Mouse (Mus musculus): ENCODE measurements around the gene Wdr26. TPM values are rescaled to one million over a fixed set of nuclear protein-coding genes. Genes with fewer than 3 reads are reported as not detected.

The Wdr26 gene
- polyA plus RNA-seq, 1 experiment: 17.8 TPM

- TF ChIP-seq GATA1 (IDR thresholded peaks at IDR 0.05; ENCODE audit: low read length): no peak
- Histone ChIP-seq H3K4me3 (replicated peaks) (peak overlapping the region; percentile 48), H3K9me3 (ENCODE audit: control insufficient read depth, low read length) (peaks cover 5% of the 10 kb centered on the region; the same call in 1 of the 2 replicates), H3K27me3 (ENCODE audit: control insufficient read depth) (no peaks in the 10 kb centered on the region), H3K4me1 (ENCODE audit: control insufficient read depth) (peaks cover 95% of the 10 kb centered on the region), H3K36me3 (ENCODE audit: control insufficient read depth) (peaks cover 82% of the 10 kb centered on the region)
Measured at GRCm38 (mm10) chr1:181231262-181231661, 19.5 kb upstream of the Wdr26 start.

- Histone ChIP-seq H3K4me3 (replicated peaks) (peak overlapping the region; percentile 48), H3K36me3 (ENCODE audit: control insufficient read depth) (peaks cover 84% of the 10 kb centered on the region), H3K4me1 (ENCODE audit: control insufficient read depth) (peaks cover 93% of the 10 kb centered on the region), H3K9me3 (ENCODE audit: control insufficient read depth, low read length) (peaks cover 5% of the 10 kb centered on the region; the same call in 1 of the 2 replicates), H3K27me3 (ENCODE audit: control insufficient read depth) (no peaks in the 10 kb centered on the region)
- no peak for TF ChIP-seq TAL1 (IDR thresholded peaks at IDR 0.05; ENCODE audit: low read length)
- no peak for TF ChIP-seq GATA1 (IDR thresholded peaks at IDR 0.05; ENCODE audit: low read length)
Measured at GRCm38 (mm10) chr1:181230731-181231148, 18.9 kb upstream of the Wdr26 start.

- H3K9me3 ChIP-seq (ENCODE audit: control insufficient read depth, low read length): peaks cover 5% of the 10 kb centered on the region; the same call in 1 of the 2 replicates
- H3K4me1 ChIP-seq (ENCODE audit: control insufficient read depth): peaks cover 80% of the 10 kb centered on the region
- H3K4me3 ChIP-seq (replicated peaks): no peak overlapping the region
- no peaks in the 10 kb centered on the region for H3K27me3 ChIP-seq (ENCODE audit: control insufficient read depth)
- TF ChIP-seq GATA1 (IDR thresholded peaks at IDR 0.05; ENCODE audit: low read length): no peak
- TF ChIP-seq TAL1 (IDR thresholded peaks at IDR 0.05; ENCODE audit: low read length): no peak
- H3K36me3 ChIP-seq (ENCODE audit: control insufficient read depth): peaks cover 89% of the 10 kb centered on the region
Measured at GRCm38 (mm10) chr1:181229046-181229445, 17.2 kb upstream of the Wdr26 start.

- Histone ChIP-seq H3K4me3 (replicated peaks) (no peak overlapping the region), H3K36me3 (ENCODE audit: control insufficient read depth) (peaks cover 86% of the 10 kb centered on the region), H3K9me3 (ENCODE audit: control insufficient read depth, low read length) (peaks cover 5% of the 10 kb centered on the region; the same call in 1 of the 2 replicates), H3K4me1 (ENCODE audit: control insufficient read depth) (peaks cover 75% of the 10 kb centered on the region), H3K27me3 (ENCODE audit: control insufficient read depth) (no peaks in the 10 kb centered on the region)
- TF ChIP-seq TAL1 (IDR thresholded peaks at IDR 0.05; ENCODE audit: low read length) (no peak), GATA1 (IDR thresholded peaks at IDR 0.05; ENCODE audit: low read length) (no peak)
Measured at GRCm38 (mm10) chr1:181228591-181228990, 16.8 kb upstream of the Wdr26 start.

GRCm38 (mm10) chr1:181227804-181228203 lies 16.0 kb upstream of the Wdr26 start:
- no peak for TF ChIP-seq TAL1 (IDR thresholded peaks at IDR 0.05; ENCODE audit: low read length)
- TF ChIP-seq GATA1 (IDR thresholded peaks at IDR 0.05; ENCODE audit: low read length): no peak
- no peak overlapping the region for H3K4me3 ChIP-seq (replicated peaks)
- peaks cover 71% of the 10 kb centered on the region for H3K4me1 ChIP-seq (ENCODE audit: control insufficient read depth)
- peaks cover 87% of the 10 kb centered on the region for H3K36me3 ChIP-seq (ENCODE audit: control insufficient read depth)
- peaks cover 5% of the 10 kb centered on the region; the same call in 1 of the 2 replicates for H3K9me3 ChIP-seq (ENCODE audit: control insufficient read depth, low read length)
- no peaks in the 10 kb centered on the region for H3K27me3 ChIP-seq (ENCODE audit: control insufficient read depth)

DNA sequence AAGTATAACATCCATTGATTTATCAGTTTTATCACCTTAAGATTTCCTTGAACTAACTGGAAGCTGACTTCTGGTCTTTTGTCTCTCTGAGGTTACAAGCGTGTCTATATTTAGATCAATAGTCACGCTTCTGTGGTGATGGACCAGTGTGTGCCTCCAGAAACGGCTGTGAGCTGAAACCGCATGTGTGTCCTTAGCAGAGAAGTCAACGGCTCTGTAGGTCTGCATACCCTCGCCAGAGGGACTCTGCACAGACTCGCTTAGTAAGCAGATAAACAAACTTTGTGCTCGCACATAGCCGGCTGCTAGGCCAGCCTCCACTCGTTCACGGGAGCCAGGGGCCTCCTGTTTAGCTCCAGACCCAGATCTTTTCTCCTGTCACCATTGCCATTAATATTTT lies 15.0 kb upstream of the Wdr26 start:
- H3K4me1 ChIP-seq (ENCODE audit: control insufficient read depth): peaks cover 70% of the 10 kb centered on the region
- H3K4me3 ChIP-seq (replicated peaks): no peak overlapping the region

GRCm38 (mm10) chr1:181225281-181225680 lies 13.5 kb upstream of the Wdr26 start:
- Histone ChIP-seq H3K4me1 (ENCODE audit: control insufficient read depth) (peaks cover 69% of the 10 kb centered on the region), H3K36me3 (ENCODE audit: control insufficient read depth) (peaks cover 89% of the 10 kb centered on the region), H3K27me3 (ENCODE audit: control insufficient read depth) (no peaks in the 10 kb centered on the region), H3K4me3 (replicated peaks) (no peak overlapping the region), H3K9me3 (ENCODE audit: control insufficient read depth, low read length) (no peaks in the 10 kb centered on the region)
- TF ChIP-seq GATA1 (IDR thresholded peaks at IDR 0.05; ENCODE audit: low read length) (no peak), TAL1 (IDR thresholded peaks at IDR 0.05; ENCODE audit: low read length) (no peak)

More for the DNA sequence above, 15.0 kb upstream of the Wdr26 start:
- peaks cover 1% of the 10 kb centered on the region; the same call in 1 of the 2 replicates for H3K9me3 ChIP-seq (ENCODE audit: control insufficient read depth, low read length)
- TF ChIP-seq TAL1 (IDR thresholded peaks at IDR 0.05; ENCODE audit: low read length) (no peak), GATA1 (IDR thresholded peaks at IDR 0.05; ENCODE audit: low read length) (no peak)
- no peaks in the 10 kb centered on the region for H3K27me3 ChIP-seq (ENCODE audit: control insufficient read depth)
- H3K36me3 ChIP-seq (ENCODE audit: control insufficient read depth): peaks cover 88% of the 10 kb centered on the region

DNA sequence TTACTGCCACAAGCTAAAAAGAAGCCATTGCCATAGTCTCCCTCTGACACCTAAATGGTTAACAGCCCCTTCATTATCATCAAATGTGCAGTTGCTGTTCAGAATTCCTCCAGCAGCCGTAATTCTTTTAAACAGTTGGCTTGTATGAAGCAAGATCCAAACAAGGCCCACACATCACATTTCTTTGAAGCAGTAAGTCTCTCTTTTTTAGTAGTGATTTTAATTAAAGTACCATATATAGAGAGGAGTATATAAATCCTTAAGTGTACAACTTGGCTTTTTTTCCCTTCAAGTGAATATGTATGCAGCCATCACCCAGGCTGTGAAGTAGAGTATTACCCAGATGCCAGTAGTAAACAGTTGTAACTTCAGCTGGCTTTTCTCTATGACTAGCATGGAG lies 10.2 kb upstream of the Wdr26 start:
- H3K27me3 ChIP-seq (ENCODE audit: control insufficient read depth): no peaks in the 10 kb centered on the region
- H3K4me3 ChIP-seq (replicated peaks): no peak overlapping the region
- H3K36me3 ChIP-seq (ENCODE audit: control insufficient read depth): peaks cover 81% of the 10 kb centered on the region
- no peaks in the 10 kb centered on the region for H3K9me3 ChIP-seq (ENCODE audit: control insufficient read depth, low read length)
- no peak for TF ChIP-seq TAL1 (IDR thresholded peaks at IDR 0.05; ENCODE audit: low read length)
- no peak for TF ChIP-seq GATA1 (IDR thresholded peaks at IDR 0.05; ENCODE audit: low read length)
- H3K4me1 ChIP-seq (ENCODE audit: control insufficient read depth): peaks cover 70% of the 10 kb centered on the region

DNA sequence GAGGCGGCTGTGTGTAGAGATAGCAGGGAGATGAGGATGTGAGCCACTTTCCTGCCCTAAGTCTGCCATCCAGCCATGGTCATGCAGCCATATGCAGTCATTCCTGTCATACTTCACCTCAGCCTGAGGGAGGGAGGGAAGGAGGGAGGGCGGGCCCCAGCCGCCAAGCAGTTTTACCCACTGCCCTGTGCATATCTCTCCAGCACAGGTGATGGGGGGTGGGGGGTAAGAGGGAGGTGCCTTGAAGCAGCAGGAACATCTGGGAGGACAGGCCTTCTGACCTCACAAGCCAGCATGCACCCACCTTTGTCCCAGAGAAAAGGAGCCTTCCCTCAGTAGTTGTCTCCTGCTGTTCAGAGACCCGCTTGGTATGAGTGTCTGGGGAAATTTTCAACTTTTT lies 4.5 kb upstream of the Wdr26 start:
- Histone ChIP-seq H3K4me3 (replicated peaks) (peak overlapping the region; percentile 58), H3K9me3 (ENCODE audit: control insufficient read depth, low read length) (no peaks in the 10 kb centered on the region), H3K4me1 (ENCODE audit: control insufficient read depth) (peaks cover 93% of the 10 kb centered on the region), H3K27me3 (ENCODE audit: control insufficient read depth) (no peaks in the 10 kb centered on the region), H3K36me3 (ENCODE audit: control insufficient read depth) (peaks cover 76% of the 10 kb centered on the region)
- TF ChIP-seq TAL1 (IDR thresholded peaks at IDR 0.05; ENCODE audit: low read length) (peak; percentile 93), GATA1 (IDR thresholded peaks at IDR 0.05; ENCODE audit: low read length) (peak; percentile 75)
